Mouse (Mus musculus) hindbrain, embryonic 10.5 days (tissue): ENCODE measurements around the gene Hebp1. TPM values are rescaled to one million over a fixed set of nuclear protein-coding genes. Genes with fewer than 3 reads are reported as not detected.
A peak's percentile ranks its signal among the peaks of the same experiment; 100 is the strongest.

Experiments used
- DNase-seq: peaks from one replicate; pipeline ENCODE4 v3.0.0-alpha.2; 2017; ENCODE audit warnings: low spot score
- H3K27ac ChIP-seq: fragments of 300-500 bp; sonication (generic); 2 replicates; pipeline ENCODE4 v1.5.1; 2016; ENCODE audit warnings: mild to moderate bottlenecking, moderate library complexity
- H3K27me3 ChIP-seq: fragments of 300-500 bp; sonication (generic); 2 replicates; pipeline ENCODE4 v1.6.1; 2016; ENCODE audit warnings: mild to moderate bottlenecking; ENCODE audit not compliant: poor library complexity, insufficient read depth, severe bottlenecking
- H3K36me3 ChIP-seq: fragments of 300-500 bp; sonication (generic); 2 replicates; pipeline ENCODE4 v1.6.1; 2016; ENCODE audit warnings: mild to moderate bottlenecking, moderate library complexity
- H3K4me1 ChIP-seq: fragments of 300-500 bp; sonication (generic); replicated peaks from 2 replicates; pipeline ENCODE4 v1.6.1; 2016; ENCODE audit warnings: mild to moderate bottlenecking
- H3K4me3 ChIP-seq: fragments of 300-500 bp; sonication (generic); 2 replicates; pipeline ENCODE4 v1.5.1; 2016; ENCODE audit warnings: mild to moderate bottlenecking, moderate library complexity
- H3K9me3 ChIP-seq: fragments of 300-500 bp; sonication (generic); 2 replicates; pipeline ENCODE4 v1.6.1; 2016; ENCODE audit warnings: mild to moderate bottlenecking, moderate library complexity
- WGBS: fragments of 180-500 bp; shearing (Covaris S2); methylation state at CpG from one replicate; pipeline ENCODE4 v1.1.7; 2016; 5-methylcytosine and 5-hydroxymethylcytosine counted together
- polyA plus RNA-seq: library from polyadenylated mRNA; unstranded; fragments of >200 nt; fragmentation: Nextera tagmentation; extraction: Ambion mirVana; gene quantifications from 2 replicates; pipeline ENCODE4 v1.2.1, GENCODE M21; 2016

The Hebp1 gene
- polyA plus RNA-seq, 1 experiment from 2014 or later = 9.0 TPM

GRCm38 (mm10) chr6:135089786-135090185 lies 108.0 kb downstream of the Hebp1 start:
- WGBS = 20% methylated on average over 8 of the region's 8 CpGs
- peak; percentile 26 for DNase-seq
- H3K27me3 ChIP-seq = peaks cover 10% of the 10 kb centered on the region
- peaks cover 22% of the 10 kb centered on the region for H3K4me1 ChIP-seq
- H3K4me3 ChIP-seq = no peak overlapping the region
- H3K36me3 ChIP-seq = no peaks in the 10 kb centered on the region
- no peak overlapping the region for H3K27ac ChIP-seq
- H3K9me3 ChIP-seq = no peaks in the 10 kb centered on the region

DNA sequence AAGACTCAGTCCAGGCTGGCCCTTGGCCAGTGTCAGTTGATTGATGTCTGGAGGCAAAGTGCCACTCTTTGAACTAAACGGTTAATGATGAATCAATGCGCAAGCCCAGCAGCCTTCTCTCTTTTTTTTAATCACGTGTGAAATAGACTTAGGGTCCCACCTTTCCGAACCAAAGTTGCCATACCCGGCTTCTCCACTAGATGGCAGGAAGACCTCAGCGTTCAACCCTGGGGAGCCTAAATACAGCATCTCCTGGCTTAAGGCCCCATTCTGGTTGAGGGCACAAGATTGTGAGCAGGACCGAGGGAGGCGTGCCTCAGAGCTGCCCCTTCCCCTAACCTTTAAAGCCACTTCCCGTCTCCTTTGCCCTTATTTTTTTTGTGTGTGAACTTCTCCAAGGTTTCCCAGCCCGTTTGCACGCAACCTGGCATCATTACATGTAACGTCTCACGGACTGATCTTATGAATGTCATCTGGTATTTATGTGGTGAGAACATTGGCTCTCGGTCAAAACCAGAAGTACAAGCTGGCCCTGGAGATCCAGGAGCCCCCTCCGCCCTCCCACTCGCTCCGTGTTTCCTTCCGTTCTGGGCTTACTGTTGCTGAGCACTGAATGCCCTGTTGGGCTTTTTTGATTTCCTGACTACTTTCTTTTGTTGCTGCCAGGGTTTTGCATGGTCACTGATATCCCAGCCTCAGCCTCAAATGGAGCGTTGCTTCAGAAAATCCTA lies 109.9 kb downstream of the Hebp1 start:
- Histone ChIP-seq H3K27ac (no peak overlapping the region), H3K4me1 (peaks cover 16% of the 10 kb centered on the region), H3K4me3 (no peak overlapping the region), H3K9me3 (no peaks in the 10 kb centered on the region), H3K36me3 (no peaks in the 10 kb centered on the region), H3K27me3 (peaks cover 10% of the 10 kb centered on the region)
- DNase-seq = peak; percentile 89
- WGBS = 36% methylated on average over 19 of the region's 19 CpGs

Other genes starting within 250 kb of the Hebp1 start
- gene Apold1, start 216.3 kb downstream of the Hebp1 start, polyA plus RNA-seq = 2.7 and 2.9 TPM in 2 replicates
- 96.1 and 106 TPM in 2 replicates for gene Ddx47, start 186.4 kb downstream of the Hebp1 start, polyA plus RNA-seq
- gene Gprc5a, start 132.4 kb downstream of the Hebp1 start, polyA plus RNA-seq = 3.2 and 3.5 TPM in 2 replicates
- not detected in 2 replicates for gene Gprc5d, start 79.7 kb downstream of the Hebp1 start, polyA plus RNA-seq
- gene Fam234b, start within 50 bp of the Hebp1 start, polyA plus RNA-seq = 24.5 and 28.0 TPM in 2 replicates
- 0.39 and 0.58 TPM in 2 replicates for gene Gsg1, start 56.3 kb upstream of the Hebp1 start, polyA plus RNA-seq
- gene Pbp2, start 112.4 kb upstream of the Hebp1 start, polyA plus RNA-seq = 0.29 TPM in 1 of 2 replicates, not detected in the other
- 6.2 and 10.5 TPM in 2 replicates for gene Emp1, start 164.5 kb upstream of the Hebp1 start, polyA plus RNA-seq